Mouse (Mus musculus) liver, adult 2 months (tissue): ENCODE results near the gene Lamtor3.

Experiments used
- CTCF ChIP-seq: fragments of 200-500 bp; IDR thresholded peaks from 2 replicates; pipeline ENCODE4 v1.5.1; 2011; ENCODE audit warnings: low read depth, low read length, control low read depth
- POLR2A ChIP-seq: fragments of 200-500 bp; IDR thresholded peaks from 2 replicates; pipeline ENCODE4 v1.6.1; 2011; ENCODE audit warnings: low read length, control low read depth; ENCODE audit not compliant: insufficient read depth; ENCODE audit errors: extremely low read depth

GRCm38 (mm10) chr3:137893789-137894188, 24.5 kb upstream of the Lamtor3 start:
- TF ChIP-seq CTCF (no peak), POLR2A (no peak)
